Mouse (Mus musculus): ENCODE measurements around the gene Usp20.

DNA sequence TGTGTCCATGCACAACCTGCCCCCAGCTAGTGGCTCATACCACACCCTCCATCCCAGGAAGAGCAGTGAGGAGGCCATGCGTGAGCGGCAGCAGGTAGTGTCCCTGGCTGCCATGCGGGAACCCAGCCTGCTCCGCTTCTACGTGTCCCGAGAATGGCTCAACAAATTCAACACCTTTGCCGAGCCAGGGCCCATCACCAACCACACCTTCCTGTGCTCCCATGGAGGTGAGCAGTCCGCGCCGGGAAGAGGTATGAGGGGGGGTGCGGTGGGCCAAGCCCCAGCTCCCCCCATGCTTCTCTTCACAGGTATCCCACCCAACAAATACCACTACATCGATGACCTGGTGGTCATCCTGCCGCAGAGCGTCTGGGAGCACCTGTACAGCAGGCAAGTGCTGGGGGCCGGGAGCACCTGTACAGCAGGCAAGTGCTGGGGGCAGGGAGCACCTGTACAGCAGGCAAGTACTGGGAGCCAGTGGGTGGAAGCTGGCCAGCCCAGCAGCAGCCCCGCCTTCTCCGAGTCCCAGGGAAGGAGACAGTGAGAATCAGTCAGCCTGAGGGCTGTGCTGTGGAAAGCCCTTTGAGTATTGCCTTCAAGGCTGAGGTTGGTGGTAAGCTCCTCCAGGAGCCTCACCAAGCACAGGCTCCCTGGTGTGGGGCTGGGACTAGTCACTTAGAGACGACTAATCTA lies 35.7 kb downstream of the Usp20 start:
- TF ChIP-seq CTCF (conservative IDR thresholded peaks at IDR 0.05; ENCODE audit: insufficient read depth, insufficient read length, low read depth, low read length) = no peak
- no peak for TF ChIP-seq POLR2A (IDR thresholded peaks at IDR 0.05; ENCODE audit: low read depth, low read length)

Measured in kidney, adult 2 months (tissue).